In the genomic region with DNA sequence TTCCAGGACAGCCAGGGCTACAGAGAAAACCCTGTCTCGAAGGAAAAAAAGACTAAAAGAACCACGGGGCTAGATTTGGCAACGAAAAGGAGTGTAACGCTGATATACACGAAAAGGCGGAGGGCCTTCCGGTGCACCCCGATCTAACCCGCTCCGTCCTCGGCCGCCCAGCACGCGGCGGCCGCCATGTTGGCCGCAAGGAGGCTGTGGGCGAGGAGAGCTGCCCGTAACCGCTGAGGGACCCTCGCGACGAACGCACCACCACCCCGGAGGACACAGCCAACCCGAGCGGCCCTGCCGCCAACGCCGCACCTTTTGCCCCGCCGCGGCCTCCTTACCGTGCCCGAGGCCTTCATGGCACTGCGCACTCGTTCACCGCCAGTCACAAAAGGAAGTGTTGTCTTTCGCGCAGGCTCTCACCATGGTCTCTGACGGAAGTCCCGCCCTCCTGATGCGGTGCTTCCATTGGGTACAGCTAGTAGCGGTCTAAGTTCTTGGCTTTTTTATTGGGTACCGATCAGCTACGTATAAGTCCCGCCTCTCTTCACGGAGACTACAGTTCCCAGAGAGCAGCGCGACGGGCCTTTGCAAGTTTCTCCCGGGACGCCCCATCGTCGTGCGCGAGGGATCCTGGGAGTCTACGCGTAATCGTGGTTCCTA, we compare ENCODE assay signal across 8 mouse cellular contexts. TPM values are rescaled to one million over a fixed set of nuclear protein-coding genes. Genes with fewer than 3 reads are reported as not detected.
DNase-seq lines count a peak whose midpoint lies in the region; ATAC-seq lines count a peak whose summit lies in the region.

Rpl18a (minus strand) TSS at position 392 of the 660 bp plus-strand sequence.

- H3K4me2 ChIP-seq in heart, embryonic 13.5 days = peak within 1 kb of the TSS; percentile 97
- peak within 1 kb of the TSS; percentile 84 for H3K4me2 ChIP-seq in liver, embryonic 12.5 days
- H3K4me2 ChIP-seq in stomach, embryonic 15.5 days = peak within 1 kb of the TSS; percentile 88

- ATAC-seq in heart, embryonic 13.5 days (ENCODE audit: extremely low read depth, insufficient number of reproducible peaks, low FRiP score, low TSS enrichment) = peak; percentile 99
- ATAC-seq in liver, embryonic 12.5 days = peak; percentile 94
- peak; percentile 99 for ATAC-seq in stomach, embryonic 15.5 days (ENCODE audit: insufficient read depth, low FRiP score, low read depth)

- H3K9ac ChIP-seq in heart, embryonic 13.5 days = peak within 1 kb of the TSS; percentile 97
- peak within 1 kb of the TSS; percentile 91 for H3K9ac ChIP-seq in liver, embryonic 12.5 days
- H3K9ac ChIP-seq in stomach, embryonic 15.5 days = peak within 1 kb of the TSS; percentile 97

- H3K27me3 ChIP-seq in heart, embryonic 13.5 days (replicated peaks) = peaks cover 31% of the 10 kb centered on the region
- H3K27me3 ChIP-seq in liver, embryonic 12.5 days (replicated peaks) = peaks cover 24% of the 10 kb centered on the region
- peaks cover 16% of the 10 kb centered on the region for H3K27me3 ChIP-seq in stomach, embryonic 15.5 days (replicated peaks)

- H3K27ac ChIP-seq in brown adipose tissue, adult 24 weeks (replicated peaks; ENCODE audit: low read depth, low read length) = peak within 1 kb of the TSS; percentile 82
- peak within 1 kb of the TSS; percentile 86 for H3K27ac ChIP-seq in heart, embryonic 13.5 days (replicated peaks)
- peak within 1 kb of the TSS; percentile 88 for H3K27ac ChIP-seq in liver, embryonic 12.5 days
- peak within 1 kb of the TSS; percentile 91 for H3K27ac ChIP-seq in stomach, embryonic 15.5 days

- H3K4me3 ChIP-seq in brown adipose tissue, adult 24 weeks (ENCODE audit: insufficient read depth, low read depth, low read length) = peak within 1 kb of the TSS; percentile 74
- peak within 1 kb of the TSS; percentile 87 for H3K4me3 ChIP-seq in heart, embryonic 13.5 days
- peak within 1 kb of the TSS; percentile 82 for H3K4me3 ChIP-seq in liver, embryonic 12.5 days
- H3K4me3 ChIP-seq in stomach, embryonic 15.5 days (replicated peaks) = peak within 1 kb of the TSS; percentile 89

- peak; percentile 98 for DNase-seq in CD4-positive, CD25-positive, alpha-beta regulatory T cell, adult 2 months (ENCODE audit: low read depth, low spot score)
- DNase-seq in fat pad, adult 2 months (ENCODE audit: extremely low read depth, low read depth, low spot score) = peak; percentile 98
- peak; percentile 96 for DNase-seq in kidney, postnatal 10 days
- DNase-seq in natural killer cell, adult 2 months (ENCODE audit: low spot score in 2 of 2) = peak; percentile 93

- under 1% methylated on average over 60 of the region's 60 CpGs for WGBS in heart, embryonic 13.5 days
- WGBS in liver, embryonic 12.5 days (ENCODE audit: insufficient replicate concordance) = under 1% methylated on average over 60 of the region's 60 CpGs
- WGBS in stomach, embryonic 15.5 days = under 1% methylated on average over 60 of the region's 60 CpGs

- no peaks in the 10 kb centered on the region for H3K9me3 ChIP-seq in heart, embryonic 13.5 days
- no peaks in the 10 kb centered on the region for H3K9me3 ChIP-seq in liver, embryonic 12.5 days (replicated peaks)
- no peaks in the 10 kb centered on the region for H3K9me3 ChIP-seq in stomach, embryonic 15.5 days

- H3K36me3 ChIP-seq in heart, embryonic 13.5 days = peaks cover 25% of the 10 kb centered on the region
- H3K36me3 ChIP-seq in liver, embryonic 12.5 days = peaks cover 35% of the 10 kb centered on the region
- peaks cover 17% of the 10 kb centered on the region for H3K36me3 ChIP-seq in stomach, embryonic 15.5 days

- peaks cover 3% of the 10 kb centered on the region; the same call in 1 of the 2 replicates for H3K4me1 ChIP-seq in brown adipose tissue, adult 24 weeks (ENCODE audit: control insufficient read depth, insufficient read depth, insufficient read length, low read length)
- peaks cover 25% of the 10 kb centered on the region for H3K4me1 ChIP-seq in heart, embryonic 13.5 days
- peaks cover 41% of the 10 kb centered on the region for H3K4me1 ChIP-seq in liver, embryonic 12.5 days
- H3K4me1 ChIP-seq in stomach, embryonic 15.5 days = peaks cover 21% of the 10 kb centered on the region

RNA-seq across cellular contexts. Expression of gene Rpl18a, which starts in this region (rescaled TPM):
- 822 and 1,180 TPM in 2 replicates for polyA plus RNA-seq in brown adipose tissue, adult 24 weeks (2012; ENCODE audit: insufficient read depth, insufficient read length, missing spikeins)
- 3,040 and 3,097 TPM in 2 replicates for polyA plus RNA-seq in heart, embryonic 13.5 days (2015; fragmentation: Nextera tagmentation; extraction: Ambion mirVana)
- 3,066 and 3,170 TPM in 2 replicates for polyA plus RNA-seq in liver, embryonic 12.5 days (2016; fragmentation: Nextera tagmentation; extraction: Ambion mirVana)
- 3,920 and 3,932 TPM in 2 replicates for polyA plus RNA-seq in stomach, embryonic 15.5 days (2015; fragmentation: Nextera tagmentation; extraction: Ambion mirVana)

Comparison
In these comparisons a context has a peak if more than half of its experiments do, and no peak if none do; other contexts are left out.
1. Peak in every context shown above with its lines: DNase-seq, ATAC-seq, H3K4me3 ChIP-seq and H3K27ac ChIP-seq.